Mouse (Mus musculus): ENCODE measurements around the gene Epc2.

Epc2 gene

DNA sequence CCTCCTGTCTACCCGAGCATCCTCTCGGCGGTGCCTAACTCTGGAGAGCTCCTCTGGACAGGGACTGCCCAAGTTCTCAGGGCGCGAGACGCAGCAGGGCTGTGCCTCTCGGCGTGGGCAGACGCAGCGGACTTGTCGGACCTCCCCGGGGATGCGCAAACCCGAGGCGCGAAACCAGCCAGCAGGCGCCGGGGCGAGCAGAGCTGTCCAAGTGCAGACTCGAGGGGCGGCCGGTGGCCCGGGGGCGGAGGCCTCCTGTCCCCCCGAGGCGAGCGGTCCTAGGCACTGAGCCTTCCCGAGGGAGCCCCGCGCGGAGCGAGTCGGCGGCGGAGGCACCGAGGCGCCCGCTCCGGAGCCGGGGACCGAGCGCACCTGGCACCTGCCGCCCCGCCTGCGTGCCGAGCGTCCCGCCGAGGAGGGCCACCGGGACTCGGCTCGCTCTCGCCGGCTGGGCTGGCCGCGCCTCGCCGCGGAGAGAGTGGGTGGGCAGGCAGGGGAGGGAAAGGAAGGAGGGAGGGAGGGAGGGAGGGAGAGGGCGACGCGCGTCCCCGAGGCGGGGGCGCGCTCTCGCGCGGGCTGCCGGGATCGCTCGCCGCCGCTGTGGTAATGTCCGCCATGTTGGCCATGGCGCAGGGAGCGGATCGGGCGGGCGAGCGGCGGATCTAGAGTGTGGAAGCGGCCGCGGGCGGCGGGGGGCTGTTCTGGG lies at the start of gene Epc2:
Epc2 (plus strand) TSS at position 556 of the 706 bp plus-strand sequence.
- no peak for DNase-seq (ENCODE audit: extremely low spot score, low read depth, low spot score)

DNA sequence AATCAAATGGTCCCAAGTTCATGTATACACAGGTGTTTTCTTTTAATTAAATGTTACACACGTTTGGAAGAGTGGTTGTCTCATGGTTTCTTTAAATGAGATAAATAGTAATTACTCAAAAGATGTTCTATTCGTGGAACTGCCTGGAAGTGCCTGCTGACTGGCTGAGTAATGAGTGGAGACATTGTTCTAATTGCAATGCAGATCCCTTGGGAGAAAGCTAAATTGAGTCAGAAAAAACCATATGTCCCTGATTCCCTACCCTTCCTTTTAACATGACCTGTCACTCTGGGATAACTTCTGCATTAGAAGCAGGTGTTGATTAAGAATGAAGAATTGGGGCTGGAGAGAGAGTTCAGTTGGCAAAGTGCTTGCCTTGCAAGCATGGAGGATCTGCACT lies 45.3 kb upstream of the Epc2 start:
- no peak for DNase-seq (ENCODE audit: extremely low spot score, low read depth, low spot score)

DNA sequence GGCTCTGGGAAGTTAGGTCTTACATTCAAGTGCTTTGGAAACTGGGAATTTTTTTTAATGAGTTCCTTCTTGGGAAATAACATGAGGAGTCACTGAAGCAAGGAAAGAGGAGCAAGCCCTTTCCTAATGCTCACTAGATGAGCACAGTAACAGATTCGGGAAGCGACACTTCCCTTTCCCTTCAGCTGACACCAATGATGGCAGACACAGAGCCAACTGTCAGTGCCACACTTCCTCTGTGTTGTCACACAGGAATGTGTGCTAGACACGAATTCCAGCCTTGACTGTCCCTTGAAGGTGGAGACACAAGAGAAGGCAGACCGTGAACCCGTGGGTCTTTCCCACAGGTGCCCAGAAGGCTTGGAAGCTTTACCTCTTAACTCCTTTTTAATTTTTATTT lies 39.6 kb upstream of the Epc2 start:
- DNase-seq (ENCODE audit: extremely low spot score, low read depth, low spot score), result no peak

DNA sequence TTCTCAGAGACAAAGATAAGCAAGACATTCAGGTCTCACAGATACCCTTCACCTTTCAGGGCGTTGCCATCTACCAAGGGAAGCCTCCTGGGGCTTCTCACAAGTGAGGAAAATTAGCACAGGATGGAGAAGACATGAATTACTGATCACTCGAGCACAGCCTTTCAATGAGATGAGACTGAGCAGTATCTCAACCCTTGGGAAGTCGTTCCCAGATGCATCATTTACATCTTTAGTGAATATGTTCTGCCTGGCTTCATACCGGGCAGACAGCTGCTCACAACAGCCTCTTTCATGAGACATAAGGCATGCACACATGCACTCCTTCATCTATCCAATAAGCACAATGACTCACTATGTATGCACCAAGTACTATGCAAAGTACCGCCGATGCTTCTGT lies 38.7 kb upstream of the Epc2 start:
- no peak for DNase-seq (ENCODE audit: extremely low spot score, low read depth, low spot score)

DNA sequence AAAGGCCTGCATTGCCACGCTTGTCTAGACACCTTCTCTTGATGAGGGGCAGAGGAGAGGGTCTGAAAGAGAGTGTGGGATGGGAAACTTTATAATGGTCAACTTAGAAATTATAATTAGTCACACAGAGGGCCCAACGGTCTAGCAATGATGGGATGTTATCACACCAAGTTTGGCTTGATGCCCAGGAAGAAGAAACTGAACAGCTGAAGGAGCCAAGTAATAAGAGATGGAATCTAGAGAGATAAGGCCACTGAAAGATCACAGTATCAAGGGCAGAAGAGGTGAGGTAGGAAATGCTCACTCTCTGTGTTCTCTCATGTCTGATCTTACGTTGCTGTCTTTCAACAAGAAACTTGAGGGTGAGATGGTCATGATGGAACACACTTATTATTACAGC lies 35.4 kb upstream of the Epc2 start:
- DNase-seq (ENCODE audit: extremely low spot score, low read depth, low spot score), result no peak

DNA sequence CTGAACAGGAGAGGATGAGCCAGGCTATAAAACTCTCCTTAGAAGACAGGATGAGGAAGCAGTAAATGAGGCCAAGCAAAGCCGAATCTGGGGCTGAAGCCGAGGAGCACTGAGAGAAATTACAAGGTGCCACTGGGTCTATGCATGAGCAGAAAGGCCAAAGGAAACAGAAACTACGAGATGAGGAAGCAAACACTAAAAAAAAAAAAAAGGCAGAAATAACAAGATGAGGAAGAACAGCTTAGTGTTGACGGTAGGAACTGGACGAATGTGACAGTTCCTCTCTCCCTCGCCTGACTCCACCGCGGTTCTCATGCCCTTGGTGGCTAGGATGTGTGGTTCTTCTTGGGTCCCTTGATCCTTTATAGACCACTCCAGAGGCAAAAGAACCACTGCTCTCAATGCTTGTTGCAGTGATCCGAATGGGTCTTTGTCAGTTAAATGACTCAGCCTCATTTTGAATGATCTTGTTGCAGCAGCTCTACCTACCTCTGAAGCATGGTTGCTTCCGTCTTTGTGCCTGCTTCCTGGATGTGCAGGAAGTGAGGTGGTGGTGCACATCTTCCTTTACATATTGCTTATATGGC lies 34.2 kb upstream of the Epc2 start:
- no peak for DNase-seq (ENCODE audit: extremely low spot score, low read depth, low spot score)

DNA sequence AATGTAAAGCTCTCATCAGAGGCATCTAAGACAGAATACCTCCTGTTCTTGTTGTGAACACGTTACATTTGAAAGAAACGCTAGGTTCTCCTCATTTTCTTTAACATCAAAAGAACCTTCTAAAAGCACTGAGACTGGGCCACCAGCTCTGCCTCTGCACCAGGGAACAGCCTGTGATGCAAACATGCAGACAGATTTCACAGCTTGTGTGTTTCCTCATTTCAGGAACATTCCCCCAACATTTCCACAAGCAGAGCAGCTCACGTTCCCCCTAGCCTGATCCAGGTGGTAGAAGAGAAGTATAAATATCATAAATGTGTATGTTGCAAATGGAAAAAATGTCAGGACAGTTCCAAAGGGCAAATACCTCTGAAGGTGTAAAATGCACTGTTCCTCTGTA lies 30.9 kb upstream of the Epc2 start:
- no peak for DNase-seq (ENCODE audit: extremely low spot score, low read depth, low spot score)

DNA sequence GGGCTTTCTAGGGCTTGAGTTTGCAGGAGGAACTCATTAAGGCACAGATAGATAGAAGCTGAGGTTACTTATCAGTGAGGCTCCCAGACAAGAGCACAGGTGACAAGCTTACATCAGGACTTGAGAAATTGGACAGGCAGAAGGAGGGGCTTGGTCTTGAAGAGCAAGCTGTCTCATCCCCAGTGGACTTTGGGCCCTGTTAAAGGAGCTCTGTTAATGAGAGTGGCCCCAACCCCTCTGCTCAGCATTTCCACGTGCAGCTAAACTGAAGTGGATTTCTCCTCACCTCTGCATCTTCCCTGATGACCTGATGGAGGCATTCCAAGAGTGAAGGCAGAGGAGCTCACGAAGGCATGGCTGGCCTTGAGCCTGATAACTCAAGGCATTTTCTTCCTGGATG lies 27.4 kb upstream of the Epc2 start:
- no peak for DNase-seq (ENCODE audit: extremely low spot score, low read depth, low spot score)

DNA sequence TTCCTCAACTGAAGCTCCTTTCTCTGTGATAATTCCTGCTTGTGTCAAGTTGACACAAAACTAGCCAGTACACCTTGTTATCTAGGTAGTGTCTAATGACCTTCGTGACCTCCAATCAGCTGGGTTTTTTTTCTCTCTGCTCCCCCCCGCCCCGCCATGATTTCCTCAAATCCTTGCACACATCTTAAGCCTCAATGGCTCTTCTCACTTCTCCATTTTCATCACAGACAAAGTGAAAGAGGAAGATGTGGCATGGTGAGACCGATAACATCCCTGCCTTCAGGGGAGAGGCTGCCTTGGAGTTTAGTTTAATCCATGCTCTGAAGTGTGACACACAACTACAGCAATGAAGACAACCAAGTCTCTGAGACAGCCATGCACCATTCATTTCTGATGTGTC lies 26.5 kb upstream of the Epc2 start:
- no peak for DNase-seq (ENCODE audit: extremely low spot score, low read depth, low spot score)

DNA sequence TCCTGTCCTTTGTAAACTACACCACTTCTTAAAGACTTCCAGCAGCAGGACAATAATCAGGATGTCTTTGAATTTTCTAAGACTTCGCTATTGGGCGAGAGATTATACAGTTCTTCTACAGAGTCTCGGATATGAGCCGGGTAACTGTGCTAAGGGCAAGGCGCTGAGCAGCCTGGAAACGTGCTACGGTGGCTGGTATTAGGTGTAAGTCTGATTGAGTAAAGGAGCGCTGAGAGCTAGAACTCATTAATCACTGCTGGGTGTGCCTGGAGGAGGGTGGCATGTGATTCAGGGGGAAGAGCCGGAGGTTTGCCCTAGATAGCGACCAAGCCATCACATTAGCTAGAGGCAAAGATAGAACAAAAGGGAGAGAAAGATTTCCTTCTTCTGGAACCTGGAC lies 25.1 kb upstream of the Epc2 start:
- DNase-seq (ENCODE audit: extremely low spot score, low read depth, low spot score), result no peak

DNA sequence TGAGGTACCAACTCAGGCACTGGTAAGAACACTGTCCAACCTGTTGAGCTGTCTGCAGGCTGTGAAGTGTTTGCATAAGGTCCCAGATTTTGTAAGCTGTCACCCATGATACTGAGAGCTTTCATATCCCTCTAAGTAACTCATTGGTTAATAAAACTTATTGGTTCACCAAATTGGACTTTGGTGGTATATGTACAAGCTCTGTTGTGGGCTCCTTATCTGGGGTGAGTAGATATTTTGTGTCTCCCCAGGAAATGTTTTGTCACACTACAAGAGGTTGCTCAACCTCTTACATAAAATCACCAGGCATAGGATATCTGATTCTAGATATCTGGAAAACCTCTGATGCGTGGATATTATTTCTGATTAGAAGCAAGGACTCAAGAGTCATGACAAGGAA lies 20.3 kb upstream of the Epc2 start:
- DNase-seq (ENCODE audit: extremely low spot score, low read depth, low spot score), result no peak

DNA sequence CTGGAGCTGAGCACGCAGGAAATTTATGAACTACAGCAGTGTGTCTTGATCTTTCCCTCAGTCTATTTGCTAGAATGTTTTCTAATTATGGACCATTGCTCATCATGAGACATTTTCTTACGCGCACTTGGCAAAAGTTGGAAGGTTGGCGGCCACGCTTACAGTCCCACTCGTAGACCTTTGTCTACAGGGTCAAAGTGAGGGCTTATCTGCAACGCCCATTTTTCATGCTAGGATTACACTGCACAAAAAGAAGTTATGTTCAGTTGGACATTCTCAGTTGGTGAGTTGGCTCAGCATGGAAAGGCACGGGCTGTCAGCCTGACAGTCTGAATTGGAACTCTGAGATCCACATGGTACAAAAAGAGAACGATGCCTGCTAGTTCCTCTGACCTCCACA lies 18.1 kb upstream of the Epc2 start:
- DNase-seq (ENCODE audit: extremely low spot score, low read depth, low spot score), result no peak

DNA sequence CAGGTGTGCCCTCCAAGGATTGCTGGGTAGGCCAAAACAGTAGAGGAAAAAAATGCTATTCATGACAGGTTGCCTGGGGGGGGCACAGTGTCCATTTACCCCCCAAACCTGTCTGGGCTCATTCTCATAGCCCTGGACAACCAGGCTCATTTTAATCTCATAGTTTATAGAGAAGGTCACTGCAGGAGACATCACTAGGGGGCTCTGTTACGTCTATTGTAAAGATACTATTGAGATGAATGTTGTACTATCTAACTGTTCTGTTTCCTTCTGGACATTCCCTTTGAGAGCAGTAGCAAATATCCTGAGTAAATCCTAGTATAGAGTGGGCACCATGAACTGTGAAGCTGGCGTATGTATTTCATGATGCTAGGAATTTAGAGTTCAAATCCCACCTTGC lies 5.0 kb upstream of the Epc2 start:
- DNase-seq (ENCODE audit: extremely low spot score, low read depth, low spot score), result no peak

DNA sequence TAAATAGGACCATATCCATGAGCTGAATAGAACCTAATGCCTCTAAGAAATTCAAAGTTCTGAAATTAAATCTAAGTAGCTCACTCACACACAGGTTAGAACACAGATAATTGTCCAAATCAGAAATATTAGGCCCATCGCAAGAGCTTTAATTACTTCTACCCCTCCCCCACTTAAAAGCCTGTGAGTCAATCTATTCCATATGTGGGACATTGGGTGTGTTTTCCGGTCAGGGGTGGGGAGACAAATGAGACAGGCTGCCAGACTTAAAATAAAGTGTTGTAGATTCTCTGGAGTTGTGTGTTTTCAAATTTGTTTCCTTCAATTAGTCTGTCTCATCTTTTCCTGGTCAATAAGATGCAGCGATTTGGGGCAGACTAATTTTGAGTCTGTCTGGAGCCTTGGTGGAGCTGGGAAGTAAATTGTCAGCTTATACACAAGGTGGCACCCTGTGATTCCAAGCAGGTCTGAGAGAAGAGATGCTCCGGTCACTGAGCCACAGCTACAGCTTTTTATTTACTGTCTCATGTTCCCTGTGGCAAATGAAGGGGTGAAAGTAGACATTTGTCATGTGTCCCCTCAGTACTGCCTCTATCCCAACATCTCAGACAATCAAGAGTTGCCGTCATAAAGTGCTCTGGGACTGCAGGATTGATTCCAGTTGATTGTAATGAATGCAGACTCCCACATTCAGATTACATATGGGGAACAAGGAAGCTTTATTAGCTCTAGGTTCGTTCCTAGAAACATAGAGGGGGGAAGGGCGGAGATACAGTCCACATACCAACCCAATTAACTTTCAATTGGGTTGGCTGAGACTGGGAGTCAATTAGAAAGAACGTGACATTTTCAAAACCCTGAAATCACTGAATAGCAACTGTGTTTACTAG lies 3.5 kb upstream of the Epc2 start:
- no peak for DNase-seq (ENCODE audit: extremely low spot score, low read depth, low spot score)

DNA sequence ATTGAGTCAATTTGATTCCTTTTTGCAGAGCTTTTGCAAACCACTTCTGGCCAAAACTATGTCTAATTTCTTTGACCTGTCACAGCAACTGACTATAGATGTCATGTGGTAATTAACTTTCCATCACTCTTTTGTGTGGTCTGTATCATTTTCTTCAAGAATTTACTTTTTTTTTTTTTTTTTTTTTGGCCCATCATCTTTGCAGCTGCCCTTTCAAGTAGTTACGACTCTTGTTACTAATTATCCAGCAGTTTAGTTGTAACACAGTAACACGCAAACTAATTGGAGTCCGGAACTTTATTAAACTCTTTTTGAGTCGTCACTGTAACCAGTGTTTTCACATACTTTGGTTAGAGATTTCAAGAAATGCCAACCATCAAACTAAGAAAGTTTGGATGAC lies 819 bp upstream of the Epc2 start:
- DNase-seq (ENCODE audit: extremely low spot score, low read depth, low spot score), result no peak

DNA sequence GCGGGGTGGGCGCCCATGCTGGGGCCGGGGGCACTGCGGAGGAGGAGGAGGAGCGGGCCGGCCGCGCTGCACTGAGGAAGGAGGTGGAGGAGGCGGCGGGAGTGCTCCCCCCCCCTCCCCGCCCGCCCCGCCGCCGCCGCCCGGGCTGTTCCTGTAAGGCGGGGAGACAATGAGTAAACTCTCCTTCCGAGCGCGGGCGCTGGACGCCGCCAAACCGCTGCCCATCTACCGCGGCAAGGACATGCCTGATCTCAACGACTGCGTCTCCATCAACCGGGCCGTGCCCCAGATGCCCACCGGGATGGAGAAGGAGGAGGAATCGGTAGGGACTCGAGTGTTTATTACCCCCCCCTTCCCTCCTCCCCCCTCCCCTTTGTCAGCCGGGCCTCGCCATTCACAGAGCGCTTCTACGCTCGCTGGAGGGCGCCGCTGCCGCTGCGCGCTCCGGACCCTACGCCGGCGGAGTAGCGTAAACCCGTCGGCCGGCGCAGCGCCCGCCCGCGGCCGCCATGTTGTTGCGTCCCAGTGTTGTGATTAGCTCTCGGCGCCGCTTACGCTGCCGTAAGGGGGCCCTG lies 438 bp downstream of the Epc2 start:
- DNase-seq (ENCODE audit: extremely low spot score, low read depth, low spot score), result peak; percentile 72

DNA sequence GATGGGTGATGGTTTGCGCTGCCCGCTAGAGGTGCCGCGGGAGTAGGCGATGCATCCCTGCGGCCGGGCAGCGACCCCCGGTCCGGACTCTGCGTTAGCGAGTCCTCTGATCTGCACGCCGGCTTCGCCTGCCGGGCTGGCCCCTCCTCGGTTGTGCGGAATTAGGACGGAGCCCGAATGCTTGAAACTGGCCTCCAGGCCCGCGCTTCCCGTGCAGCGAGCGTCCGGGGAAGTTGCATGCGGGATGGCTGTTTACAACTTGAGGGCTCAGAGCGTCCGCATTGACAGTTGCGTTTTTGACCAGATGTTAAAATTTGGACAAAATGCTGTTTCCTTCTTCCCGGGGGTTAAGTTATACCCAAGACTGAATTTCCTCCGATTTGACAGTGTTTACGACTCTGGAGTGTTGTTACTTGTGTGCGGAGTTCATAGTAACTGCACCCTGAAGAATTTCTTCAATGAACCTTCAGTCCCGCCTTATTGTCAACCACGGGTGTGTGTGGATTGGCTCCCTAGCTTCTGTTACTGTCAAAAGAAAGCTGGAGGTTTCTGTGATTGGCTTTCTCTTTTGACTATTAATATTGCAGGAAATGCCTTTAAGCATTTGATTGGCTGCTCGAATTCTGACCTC lies 1.3 kb downstream of the Epc2 start:
- DNase-seq (ENCODE audit: extremely low spot score, low read depth, low spot score), result no peak

DNA sequence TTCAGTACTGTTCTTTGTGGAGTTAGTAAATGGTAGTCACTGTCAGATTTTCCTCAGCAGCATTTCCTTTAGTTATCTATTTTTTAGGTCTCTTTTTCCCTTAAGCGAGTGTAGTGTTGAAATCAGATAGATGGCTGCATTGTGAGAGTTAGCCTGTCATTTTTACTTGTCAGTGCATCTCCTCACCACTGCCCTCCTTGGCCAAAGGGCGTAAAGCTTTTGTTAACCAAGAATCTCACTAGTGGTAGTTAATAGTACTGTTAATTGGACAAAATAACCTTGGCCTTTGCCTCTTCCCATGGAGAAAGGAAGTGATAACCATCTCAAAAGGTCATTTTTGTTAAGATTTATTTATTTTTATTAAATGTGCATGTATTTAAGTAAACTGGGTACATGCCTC lies 6.5 kb downstream of the Epc2 start:
- DNase-seq (ENCODE audit: extremely low spot score, low read depth, low spot score), result no peak

DNA sequence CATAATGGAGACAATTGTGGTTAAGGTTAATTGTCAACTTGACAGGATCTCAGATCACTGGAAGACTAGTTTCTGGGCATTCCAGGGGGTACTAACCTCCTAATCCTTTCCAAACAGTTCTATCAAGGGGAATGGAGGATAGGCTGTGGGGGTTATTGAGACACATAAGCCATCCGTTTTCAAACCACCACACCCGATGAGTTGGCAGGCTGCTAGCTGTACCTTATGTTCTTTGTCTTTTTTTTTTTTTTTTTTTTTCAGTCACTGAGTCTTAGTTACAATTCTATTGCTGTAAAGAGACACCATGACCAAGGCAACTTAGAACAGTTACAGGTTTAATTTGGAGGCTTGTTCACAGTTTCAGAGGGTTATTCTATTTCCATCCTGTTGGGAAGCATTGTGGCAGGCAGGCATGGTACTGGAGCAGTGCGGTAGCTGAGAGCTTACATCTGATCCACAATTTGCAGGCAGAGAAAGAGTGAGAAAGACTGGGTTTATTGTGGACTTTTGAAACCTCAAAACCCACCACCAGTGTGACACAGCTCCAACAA lies 14.5 kb downstream of the Epc2 start:
- no peak for DNase-seq (ENCODE audit: extremely low spot score, low read depth, low spot score)

DNA sequence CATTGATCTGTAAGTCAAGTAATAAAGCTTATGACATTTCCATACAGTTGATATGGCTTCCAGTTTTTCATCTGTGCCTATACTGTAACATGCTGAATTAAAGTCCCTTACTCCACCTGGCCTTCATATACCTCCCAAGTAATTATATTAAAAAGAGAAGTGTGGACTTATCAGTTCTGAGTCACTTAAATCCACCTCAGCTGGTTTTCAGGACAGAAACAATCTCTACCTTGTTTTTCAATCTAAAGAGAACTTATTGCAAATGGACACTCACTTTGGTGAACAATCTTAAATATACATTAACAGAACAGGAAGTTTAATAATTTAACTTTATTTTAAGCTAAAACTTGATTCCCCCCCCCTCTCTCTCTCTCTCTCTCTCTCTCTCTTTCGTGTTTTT lies 15.8 kb downstream of the Epc2 start:
- DNase-seq (ENCODE audit: extremely low spot score, low read depth, low spot score), result no peak

DNA sequence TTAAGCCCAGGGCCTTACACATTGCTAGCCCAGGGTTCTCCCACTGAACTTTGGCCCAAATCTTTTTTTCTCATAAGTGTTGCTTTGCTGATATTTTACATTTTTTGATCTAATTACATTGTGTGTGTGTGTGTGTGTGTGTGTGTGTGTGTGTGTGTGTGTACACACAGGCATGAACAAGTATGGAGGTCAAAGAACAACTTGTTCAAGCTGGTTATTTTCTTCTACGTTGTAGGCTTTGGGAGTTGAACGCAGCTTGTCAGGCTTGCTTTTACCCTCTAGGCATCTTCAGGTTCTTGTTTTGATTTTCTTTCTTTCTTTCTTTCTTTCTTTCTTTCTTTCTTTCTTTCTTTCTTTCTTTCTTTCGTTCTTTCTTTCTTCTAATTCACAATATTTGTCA lies 19.9 kb downstream of the Epc2 start:
- no peak for DNase-seq (ENCODE audit: extremely low spot score, low read depth, low spot score)
